Mouse (Mus musculus): ENCODE data around the gene Aip. TPM values are rescaled to one million over a fixed set of nuclear protein-coding genes. Genes with fewer than 3 reads are reported as not detected.

Aip gene
- polyA plus RNA-seq, 1 experiment from 2014 or later = 78.5 TPM

GRCm38 (mm10) chr19:4103294-4103693, 22.4 kb downstream of the Aip start:
- Histone ChIP-seq H3K9me3 (ENCODE audit: low read length) (no peaks in the 10 kb centered on the region), H3K9ac (replicated peaks; ENCODE audit: low read depth) (no peak overlapping the region), H3K4me3 (ENCODE audit: low read depth, low read length) (no peak overlapping the region), H3K4me2 (replicated peaks; ENCODE audit: low read depth, low read length) (no peak overlapping the region), H3K27me3 (replicated peaks; ENCODE audit: insufficient read depth, low read length) (peaks cover 3% of the 10 kb centered on the region; the same call in 1 of the 2 replicates), H3K36me3 (ENCODE audit: insufficient read depth, low read length) (no peaks in the 10 kb centered on the region), H3K27ac (ENCODE audit: low read length) (no peak overlapping the region), H3K4me1 (ENCODE audit: insufficient read depth, low read depth, low read length) (peaks cover 16% of the 10 kb centered on the region; the same call in 1 of the 2 replicates)
- TF ChIP-seq CTCF (IDR thresholded peaks at IDR 0.05) = no peak
- no peak for TF ChIP-seq EP300 (IDR thresholded peaks at IDR 0.05)
- ATAC-seq (no peak), DNase-seq (ENCODE audit: low spot score) (no peak)
- WGBS = 92% methylated on average over 18 of the region's 18 CpGs

- Histone ChIP-seq H3K9ac (replicated peaks; ENCODE audit: low read depth) (no peak overlapping the region), H3K4me2 (replicated peaks; ENCODE audit: low read depth, low read length) (no peak overlapping the region), H3K4me3 (ENCODE audit: low read depth, low read length) (no peak overlapping the region), H3K27me3 (replicated peaks; ENCODE audit: insufficient read depth, low read length) (peaks cover 3% of the 10 kb centered on the region; the same call in 1 of the 2 replicates), H3K9me3 (ENCODE audit: low read length) (no peaks in the 10 kb centered on the region), H3K36me3 (ENCODE audit: insufficient read depth, low read length) (no peaks in the 10 kb centered on the region), H3K27ac (ENCODE audit: low read length) (no peak overlapping the region), H3K4me1 (ENCODE audit: insufficient read depth, low read depth, low read length) (peaks cover 19% of the 10 kb centered on the region; the same call in 1 of the 2 replicates)
- no peak for TF ChIP-seq EP300 (IDR thresholded peaks at IDR 0.05)
- no peak for TF ChIP-seq CTCF (IDR thresholded peaks at IDR 0.05)
- ATAC-seq (no peak), DNase-seq (ENCODE audit: low spot score) (no peak)
- 93% methylated on average over 12 of the region's 12 CpGs for WGBS
Observed at GRCm38 (mm10) chr19:4102626-4103025, 23.0 kb downstream of the Aip start.

GRCm38 (mm10) chr19:4102049-4102448, 23.6 kb downstream of the Aip start:
- H3K4me3 ChIP-seq (ENCODE audit: low read depth, low read length) = no peak overlapping the region
- H3K9ac ChIP-seq (replicated peaks; ENCODE audit: low read depth) = no peak overlapping the region
- DNase-seq (ENCODE audit: low spot score) (no peak), ATAC-seq (no peak)
- WGBS = 83% methylated on average over 2 of the region's 2 CpGs
- no peak overlapping the region for H3K27ac ChIP-seq (ENCODE audit: low read length)
- H3K27me3 ChIP-seq (replicated peaks; ENCODE audit: insufficient read depth, low read length) = peaks cover 3% of the 10 kb centered on the region; the same call in 1 of the 2 replicates
- TF ChIP-seq CTCF (IDR thresholded peaks at IDR 0.05) = no peak
- no peak for TF ChIP-seq EP300 (IDR thresholded peaks at IDR 0.05)
- no peak overlapping the region for H3K4me2 ChIP-seq (replicated peaks; ENCODE audit: low read depth, low read length)
- H3K36me3 ChIP-seq (ENCODE audit: insufficient read depth, low read length) = no peaks in the 10 kb centered on the region
- peaks cover 19% of the 10 kb centered on the region; the same call in 1 of the 2 replicates for H3K4me1 ChIP-seq (ENCODE audit: insufficient read depth, low read depth, low read length)
- H3K9me3 ChIP-seq (ENCODE audit: low read length) = no peaks in the 10 kb centered on the region

- no peak for TF ChIP-seq CTCF (IDR thresholded peaks at IDR 0.05)
- TF ChIP-seq EP300 (IDR thresholded peaks at IDR 0.05) = no peak
- ATAC-seq (no peak), DNase-seq (ENCODE audit: low spot score) (no peak)
- H3K9me3 ChIP-seq (ENCODE audit: low read length) = no peaks in the 10 kb centered on the region
- no peaks in the 10 kb centered on the region for H3K36me3 ChIP-seq (ENCODE audit: insufficient read depth, low read length)
- peaks cover 19% of the 10 kb centered on the region; the same call in 1 of the 2 replicates for H3K4me1 ChIP-seq (ENCODE audit: insufficient read depth, low read depth, low read length)
- H3K27ac ChIP-seq (ENCODE audit: low read length) = no peak overlapping the region
- no peak overlapping the region for H3K9ac ChIP-seq (replicated peaks; ENCODE audit: low read depth)
- 75% methylated on average over 6 of the region's 6 CpGs for WGBS
- no peak overlapping the region for H3K4me2 ChIP-seq (replicated peaks; ENCODE audit: low read depth, low read length)
- no peak overlapping the region for H3K4me3 ChIP-seq (ENCODE audit: low read depth, low read length)
- peaks cover 3% of the 10 kb centered on the region; the same call in 1 of the 2 replicates for H3K27me3 ChIP-seq (replicated peaks; ENCODE audit: insufficient read depth, low read length)
Observed at GRCm38 (mm10) chr19:4101466-4101865, 24.2 kb downstream of the Aip start.

- peak overlapping the region; percentile 50 for H3K4me3 ChIP-seq (ENCODE audit: low read depth, low read length)
- no peaks in the 10 kb centered on the region for H3K36me3 ChIP-seq (ENCODE audit: insufficient read depth, low read length)
- no peak overlapping the region for H3K27ac ChIP-seq (ENCODE audit: low read length)
- H3K4me2 ChIP-seq (replicated peaks; ENCODE audit: low read depth, low read length) = peak overlapping the region; percentile 76
- H3K9me3 ChIP-seq (ENCODE audit: low read length) = no peaks in the 10 kb centered on the region
- WGBS = 2% methylated on average over 51 of the region's 52 CpGs
- peaks cover 3% of the 10 kb centered on the region; the same call in 1 of the 2 replicates for H3K27me3 ChIP-seq (replicated peaks; ENCODE audit: insufficient read depth, low read length)
- TF ChIP-seq CTCF (IDR thresholded peaks at IDR 0.05) (no peak), EP300 (IDR thresholded peaks at IDR 0.05) (no peak)
- DNase-seq (ENCODE audit: low spot score) (no peak), ATAC-seq (no peak)
- peaks cover 19% of the 10 kb centered on the region; the same call in 1 of the 2 replicates for H3K4me1 ChIP-seq (ENCODE audit: insufficient read depth, low read depth, low read length)
- H3K9ac ChIP-seq (replicated peaks; ENCODE audit: low read depth) = peak overlapping the region; percentile 32
Observed at GRCm38 (mm10) chr19:4100718-4101261, 24.9 kb downstream of the Aip start.

- ATAC-seq (peak; percentile 13; the same call in 1 of the 2 replicates), DNase-seq (ENCODE audit: low spot score) (peak; percentile 82)
- no peaks in the 10 kb centered on the region for H3K36me3 ChIP-seq (ENCODE audit: insufficient read depth, low read length)
- peaks cover 3% of the 10 kb centered on the region; the same call in 1 of the 2 replicates for H3K27me3 ChIP-seq (replicated peaks; ENCODE audit: insufficient read depth, low read length)
- peaks cover 19% of the 10 kb centered on the region; the same call in 1 of the 2 replicates for H3K4me1 ChIP-seq (ENCODE audit: insufficient read depth, low read depth, low read length)
- peak within 1 kb of the TSS; percentile 32 for H3K9ac ChIP-seq (replicated peaks; ENCODE audit: low read depth)
- 1% methylated on average over 48 of the region's 53 CpGs for WGBS
- peak within 1 kb of the TSS; percentile 94 for H3K27ac ChIP-seq (ENCODE audit: low read length)
- TF ChIP-seq EP300 (IDR thresholded peaks at IDR 0.05) (no peak), CTCF (IDR thresholded peaks at IDR 0.05) (no peak)
- no peaks in the 10 kb centered on the region for H3K9me3 ChIP-seq (ENCODE audit: low read length)
- H3K4me2 ChIP-seq (replicated peaks; ENCODE audit: low read depth, low read length) = peak within 1 kb of the TSS; percentile 76
- H3K4me3 ChIP-seq (ENCODE audit: low read depth, low read length) = peak within 1 kb of the TSS; percentile 50
Observed at GRCm38 (mm10) chr19:4099837-4100717, 25.6 kb downstream of the Aip start, which contains the start of gene Pitpnm1. Pitpnm1 (plus strand) TSS chr19:4099998.
